Mouse (Mus musculus): Measurements from ENCODE around the gene Gamt. TPM values are rescaled to one million over a fixed set of nuclear protein-coding genes. Genes with fewer than 3 reads are reported as not detected.
"Not testable (repeated sequence)": the region's sequence is repeated elsewhere in the genome, so short reads cannot be mapped to it uniquely, and the experiment has no call there.

The Gamt gene
- polyA plus RNA-seq, 1 experiment from 2014 or later: 24.3 TPM

- H3K4me1 ChIP-seq (replicated peaks; ENCODE audit: control insufficient read depth, insufficient read depth, low read length): peaks cover 12% of the 10 kb centered on the region
- no peak overlapping the region for H3K4me3 ChIP-seq (replicated peaks; ENCODE audit: low read length)
- no peak for DNase-seq (ENCODE audit: low spot score)
- no peak for ATAC-seq (ENCODE audit: low FRiP score)
- H3K36me3 ChIP-seq (replicated peaks; ENCODE audit: control insufficient read depth, insufficient read depth): peaks cover 51% of the 10 kb centered on the region
- H3K27me3 ChIP-seq (ENCODE audit: control insufficient read depth, insufficient read depth, low read length): no peaks in the 10 kb centered on the region
- H3K27ac ChIP-seq: no peak overlapping the region
- no peak overlapping the region for H3K4me2 ChIP-seq (replicated peaks)
- WGBS: 91% methylated on average over 6 of the region's 6 CpGs
- H3K9ac ChIP-seq: no peak overlapping the region
- H3K9me3 ChIP-seq (ENCODE audit: control insufficient read depth, low read length): no peaks in the 10 kb centered on the region
Measured at GRCm38 (mm10) chr10:80253551-80253950, 7.3 kb downstream of the Gamt start.

- DNase-seq (ENCODE audit: low spot score) (no peak), ATAC-seq (ENCODE audit: low FRiP score) (no peak)
- 92% methylated on average over 11 of the region's 11 CpGs for WGBS
- Histone ChIP-seq H3K4me1 (replicated peaks; ENCODE audit: control insufficient read depth, insufficient read depth, low read length) (peaks cover 12% of the 10 kb centered on the region), H3K4me3 (replicated peaks; ENCODE audit: low read length) (no peak overlapping the region), H3K27me3 (ENCODE audit: control insufficient read depth, insufficient read depth, low read length) (no peaks in the 10 kb centered on the region), H3K27ac (no peak overlapping the region), H3K36me3 (replicated peaks; ENCODE audit: control insufficient read depth, insufficient read depth) (peaks cover 42% of the 10 kb centered on the region), H3K9ac (no peak overlapping the region), H3K9me3 (ENCODE audit: control insufficient read depth, low read length) (no peaks in the 10 kb centered on the region), H3K4me2 (replicated peaks) (no peak overlapping the region)
Measured at GRCm38 (mm10) chr10:80252493-80253274, 8.1 kb downstream of the Gamt start.

- no peak overlapping the region for H3K4me2 ChIP-seq (replicated peaks)
- H3K27ac ChIP-seq: no peak overlapping the region
- H3K27me3 ChIP-seq (ENCODE audit: control insufficient read depth, insufficient read depth, low read length): no peaks in the 10 kb centered on the region
- H3K9ac ChIP-seq: no peak overlapping the region
- no peak overlapping the region for H3K4me3 ChIP-seq (replicated peaks; ENCODE audit: low read length)
- peaks cover 12% of the 10 kb centered on the region for H3K4me1 ChIP-seq (replicated peaks; ENCODE audit: control insufficient read depth, insufficient read depth, low read length)
- DNase-seq (ENCODE audit: low spot score) (no peak), ATAC-seq (ENCODE audit: low FRiP score) (no peak)
- peaks cover 35% of the 10 kb centered on the region for H3K36me3 ChIP-seq (replicated peaks; ENCODE audit: control insufficient read depth, insufficient read depth)
- no peaks in the 10 kb centered on the region for H3K9me3 ChIP-seq (ENCODE audit: control insufficient read depth, low read length)
Measured at GRCm38 (mm10) chr10:80252011-80252410, 8.8 kb downstream of the Gamt start.

GRCm38 (mm10) chr10:80250573-80250972 is 10.2 kb downstream of the Gamt start:
- Histone ChIP-seq H3K27ac (no peak overlapping the region), H3K9me3 (ENCODE audit: control insufficient read depth, low read length) (no peaks in the 10 kb centered on the region), H3K4me1 (replicated peaks; ENCODE audit: control insufficient read depth, insufficient read depth, low read length) (peaks cover 12% of the 10 kb centered on the region), H3K4me2 (replicated peaks) (peak overlapping the region; percentile 90), H3K27me3 (ENCODE audit: control insufficient read depth, insufficient read depth, low read length) (no peaks in the 10 kb centered on the region), H3K4me3 (replicated peaks; ENCODE audit: low read length) (0 out of 2 replicates have a peak overlapping the region, but pooled peaks have one; percentile 69), H3K36me3 (replicated peaks; ENCODE audit: control insufficient read depth, insufficient read depth) (peaks cover 21% of the 10 kb centered on the region), H3K9ac (peak overlapping the region; percentile 85; the same call in 1 of the 2 replicates)
- DNase-seq (ENCODE audit: low spot score) (no peak), ATAC-seq (ENCODE audit: low FRiP score) (no peak)
- WGBS: 87% methylated on average over 4 of the region's 4 CpGs

GRCm38 (mm10) chr10:80250059-80250458 is 10.8 kb downstream of the Gamt start:
- peak overlapping the region; percentile 85 for H3K9ac ChIP-seq
- WGBS: 36% methylated on average over 2 of the region's 2 CpGs
- DNase-seq (ENCODE audit: low spot score): no peak
- H3K27me3 ChIP-seq (ENCODE audit: control insufficient read depth, insufficient read depth, low read length): no peaks in the 10 kb centered on the region
- H3K4me2 ChIP-seq (replicated peaks): peak overlapping the region; percentile 90
- no peak for ATAC-seq (ENCODE audit: low FRiP score)
- H3K27ac ChIP-seq: no peak overlapping the region
- H3K4me1 ChIP-seq (replicated peaks; ENCODE audit: control insufficient read depth, insufficient read depth, low read length): peaks cover 12% of the 10 kb centered on the region
- H3K4me3 ChIP-seq (replicated peaks; ENCODE audit: low read length): peak overlapping the region; percentile 69
- H3K36me3 ChIP-seq (replicated peaks; ENCODE audit: control insufficient read depth, insufficient read depth): peaks cover 16% of the 10 kb centered on the region
- H3K9me3 ChIP-seq (ENCODE audit: control insufficient read depth, low read length): no peaks in the 10 kb centered on the region

GRCm38 (mm10) chr10:80248971-80249640 is 11.7 kb downstream of the Gamt start, which contains the start of gene Ndufs7:
TSS of gene Ndufs7 (plus strand) at chr10:80249121.
- peak; percentile 88 for ATAC-seq (ENCODE audit: low FRiP score)
- peaks cover 9% of the 10 kb centered on the region for H3K36me3 ChIP-seq (replicated peaks; ENCODE audit: control insufficient read depth, insufficient read depth)

GRCm38 (mm10) chr10:80248437-80248836 is 12.4 kb downstream of the Gamt start:
- not testable (repeated sequence) for ATAC-seq (ENCODE audit: low FRiP score); H3K27ac ChIP-seq; H3K27me3 ChIP-seq (ENCODE audit: control insufficient read depth, insufficient read depth, low read length); DNase-seq (ENCODE audit: low spot score); H3K9ac ChIP-seq; H3K9me3 ChIP-seq (ENCODE audit: control insufficient read depth, low read length)
- Histone ChIP-seq H3K4me3 (replicated peaks; ENCODE audit: low read length) (peak overlapping the region; percentile 16), H3K4me1 (replicated peaks; ENCODE audit: control insufficient read depth, insufficient read depth, low read length) (peaks cover 12% of the 10 kb centered on the region), H3K4me2 (replicated peaks) (peak overlapping the region; percentile 90), H3K36me3 (replicated peaks; ENCODE audit: control insufficient read depth, insufficient read depth) (peaks cover 14% of the 10 kb centered on the region)
- WGBS: 36% methylated on average over 3 of the region's 3 CpGs

More at GRCm38 (mm10) chr10:80248971-80249640, 11.7 kb downstream of the Gamt start, which contains the start of gene Ndufs7:
- Histone ChIP-seq H3K27ac (peak within 1 kb of the TSS; percentile 90), H3K4me3 (replicated peaks; ENCODE audit: low read length) (peak within 1 kb of the TSS; percentile 69), H3K9me3 (ENCODE audit: control insufficient read depth, low read length) (no peaks in the 10 kb centered on the region), H3K4me2 (replicated peaks) (peak within 1 kb of the TSS; percentile 90), H3K27me3 (ENCODE audit: control insufficient read depth, insufficient read depth, low read length) (no peaks in the 10 kb centered on the region), H3K4me1 (replicated peaks; ENCODE audit: control insufficient read depth, insufficient read depth, low read length) (peaks cover 12% of the 10 kb centered on the region), H3K9ac (peak within 1 kb of the TSS; percentile 85)
- peak; percentile 100 for DNase-seq (ENCODE audit: low spot score)
- WGBS: under 1% methylated on average over 53 of the region's 53 CpGs

- Histone ChIP-seq H3K36me3 (replicated peaks; ENCODE audit: control insufficient read depth, insufficient read depth) (peaks cover 17% of the 10 kb centered on the region), H3K4me1 (replicated peaks; ENCODE audit: control insufficient read depth, insufficient read depth, low read length) (peaks cover 12% of the 10 kb centered on the region), H3K9ac (no peak overlapping the region), H3K4me2 (replicated peaks) (no peak overlapping the region), H3K27ac (no peak overlapping the region), H3K4me3 (replicated peaks; ENCODE audit: low read length) (no peak overlapping the region), H3K27me3 (ENCODE audit: control insufficient read depth, insufficient read depth, low read length) (no peaks in the 10 kb centered on the region), H3K9me3 (ENCODE audit: control insufficient read depth, low read length) (no peaks in the 10 kb centered on the region)
- ATAC-seq (ENCODE audit: low FRiP score) (no peak), DNase-seq (ENCODE audit: low spot score) (no peak)
- 43% methylated on average over 6 of the region's 6 CpGs for WGBS
Measured at GRCm38 (mm10) chr10:80247849-80248248, 13.0 kb downstream of the Gamt start.

- peaks cover 9% of the 10 kb centered on the region for H3K4me1 ChIP-seq (replicated peaks; ENCODE audit: control insufficient read depth, insufficient read depth, low read length)
- no peaks in the 10 kb centered on the region for H3K27me3 ChIP-seq (ENCODE audit: control insufficient read depth, insufficient read depth, low read length)
- no peaks in the 10 kb centered on the region for H3K9me3 ChIP-seq (ENCODE audit: control insufficient read depth, low read length)
- DNase-seq (ENCODE audit: low spot score) (peak; percentile 94), ATAC-seq (ENCODE audit: low FRiP score) (no peak)
- H3K27ac ChIP-seq: no peak overlapping the region
- 4% methylated on average over 4 of the region's 4 CpGs for WGBS
- H3K4me3 ChIP-seq (replicated peaks; ENCODE audit: low read length): no peak overlapping the region
- H3K36me3 ChIP-seq (replicated peaks; ENCODE audit: control insufficient read depth, insufficient read depth): peaks cover 38% of the 10 kb centered on the region
- H3K9ac ChIP-seq: no peak overlapping the region
- H3K4me2 ChIP-seq (replicated peaks): no peak overlapping the region
Measured at GRCm38 (mm10) chr10:80245600-80245999, 15.2 kb downstream of the Gamt start.

All from hindbrain, embryonic 14.5 days (tissue).